Mouse (Mus musculus) ES-Bruce4 (cell line): ENCODE measurements at regions not wholly inside any gene's neighbourhood (a gene's known extent, or its start where the extent isn't known, plus 50 kb on each side); places are given as distances from the start of the nearest gene placed in this dataset.

Experiments
- H3K27ac ChIP-seq: 2 replicates; pipeline ENCODE4 v1.5.1; 2012; ENCODE audit warnings: low read length, inconsistent platforms; ENCODE audit not compliant: insufficient read depth
- H3K27me3 ChIP-seq: 2 replicates; pipeline ENCODE4 v1.6.1; 2012; ENCODE audit warnings: mild to moderate bottlenecking, low read length, inconsistent platforms; ENCODE audit not compliant: control insufficient read depth, poor library complexity, insufficient read depth, severe bottlenecking
- H3K36me3 ChIP-seq: 2 replicates; pipeline ENCODE4 v1.6.1; 2012; ENCODE audit warnings: inconsistent platforms, mild to moderate bottlenecking, low read length, moderate library complexity; ENCODE audit not compliant: control insufficient read depth, poor library complexity, insufficient read depth, severe bottlenecking
- H3K4me1 ChIP-seq: one replicate; pipeline ENCODE4 v1.8.1; 2011; ENCODE audit warnings: low read length; ENCODE audit not compliant: control insufficient read depth, insufficient read depth
- H3K4me3 ChIP-seq: 2 replicates; pipeline ENCODE4 v1.5.1; 2011; ENCODE audit warnings: low read depth, mild to moderate bottlenecking, low read length
- H3K9ac ChIP-seq: 2 replicates; pipeline ENCODE4 v1.6.1; 2012; ENCODE audit warnings: low read depth, mild to moderate bottlenecking, inconsistent platforms; ENCODE audit not compliant: poor library complexity, severe bottlenecking
- H3K9me3 ChIP-seq: replicated peaks from 2 replicates; pipeline ENCODE4 v1.6.1; 2012; ENCODE audit warnings: mild to moderate bottlenecking, low read length, inconsistent platforms; ENCODE audit not compliant: control insufficient read depth, poor library complexity, insufficient read depth, severe bottlenecking
- CTCF ChIP-seq: IDR thresholded peaks from one replicate; pipeline ENCODE4 v1.8.1; 2011; ENCODE audit warnings: low read depth, low read length
- EP300 ChIP-seq: IDR thresholded peaks from 2 replicates; pipeline ENCODE4 v1.6.1; 2011; ENCODE audit warnings: low read depth, low read length; ENCODE audit not compliant: insufficient read depth
- POLR2A ChIP-seq: IDR thresholded peaks from one replicate; pipeline ENCODE4 v1.8.1; 2011; ENCODE audit warnings: low read length; ENCODE audit not compliant: insufficient read depth

GRCm38 (mm10) chr1:78050231-78050630 is 146.7 kb downstream of the Pax3 start:
- Histone ChIP-seq H3K4me1 (no peaks in the 10 kb centered on the region), H3K4me3 (no peak overlapping the region), H3K27me3 (no peaks in the 10 kb centered on the region), H3K9ac (no peak overlapping the region), H3K9me3 (no peaks in the 10 kb centered on the region; the same call in 1 of the 2 replicates), H3K36me3 (no peaks in the 10 kb centered on the region), H3K27ac (no peak overlapping the region)
- TF ChIP-seq POLR2A (no peak), EP300 (no peak), CTCF (no peak)

GRCm38 (mm10) chr1:78032336-78032735 is 164.6 kb downstream of the Pax3 start:
- H3K36me3 ChIP-seq = no peaks in the 10 kb centered on the region
- no peaks in the 10 kb centered on the region for H3K27me3 ChIP-seq
- TF ChIP-seq EP300 = no peak

GRCm38 (mm10) chr1:78021766-78022165 is 175.2 kb downstream of the Pax3 start:
- H3K27me3 ChIP-seq = no peaks in the 10 kb centered on the region

More at GRCm38 (mm10) chr1:78032336-78032735, 164.6 kb downstream of the Pax3 start:
- H3K4me3 ChIP-seq = no peak overlapping the region
- H3K4me1 ChIP-seq = no peaks in the 10 kb centered on the region
- H3K9ac ChIP-seq = no peak overlapping the region
- no peaks in the 10 kb centered on the region for H3K9me3 ChIP-seq
- H3K27ac ChIP-seq = no peak overlapping the region

GRCm38 (mm10) chr1:78021014-78021413 is 175.9 kb downstream of the Pax3 start:
- Histone ChIP-seq H3K9me3 (no peaks in the 10 kb centered on the region), H3K27me3 (no peaks in the 10 kb centered on the region), H3K36me3 (no peaks in the 10 kb centered on the region), H3K4me3 (no peak overlapping the region), H3K9ac (no peak overlapping the region), H3K27ac (no peak overlapping the region), H3K4me1 (no peaks in the 10 kb centered on the region)
- TF ChIP-seq POLR2A (no peak), EP300 (no peak), CTCF (no peak)

More at GRCm38 (mm10) chr1:78021766-78022165, 175.2 kb downstream of the Pax3 start:
- H3K9me3 ChIP-seq = no peaks in the 10 kb centered on the region
- no peak overlapping the region for H3K27ac ChIP-seq
- no peak overlapping the region for H3K9ac ChIP-seq
- no peaks in the 10 kb centered on the region for H3K4me1 ChIP-seq
- H3K4me3 ChIP-seq = no peak overlapping the region
- TF ChIP-seq EP300 = no peak
- TF ChIP-seq POLR2A = no peak
- no peak for TF ChIP-seq CTCF
- H3K36me3 ChIP-seq = no peaks in the 10 kb centered on the region

GRCm38 (mm10) chr1:78017949-78018617 is 178.9 kb downstream of the Pax3 start:
- H3K4me1 ChIP-seq = no peaks in the 10 kb centered on the region
- no peaks in the 10 kb centered on the region for H3K27me3 ChIP-seq
- no peak overlapping the region for H3K9ac ChIP-seq
- no peaks in the 10 kb centered on the region for H3K36me3 ChIP-seq
- H3K27ac ChIP-seq = no peak overlapping the region
- H3K4me3 ChIP-seq = no peak overlapping the region
- TF ChIP-seq CTCF (no peak), POLR2A (no peak), EP300 (no peak)
- no peaks in the 10 kb centered on the region for H3K9me3 ChIP-seq

- no peak overlapping the region for H3K4me3 ChIP-seq
- H3K9me3 ChIP-seq = no peaks in the 10 kb centered on the region
- no peaks in the 10 kb centered on the region for H3K36me3 ChIP-seq
- TF ChIP-seq CTCF (no peak), EP300 (no peak), POLR2A (no peak)
- no peaks in the 10 kb centered on the region for H3K27me3 ChIP-seq
- H3K9ac ChIP-seq = no peak overlapping the region
- H3K4me1 ChIP-seq = no peaks in the 10 kb centered on the region
- no peak overlapping the region for H3K27ac ChIP-seq
Measured at GRCm38 (mm10) chr1:78016541-78017267, 180.2 kb downstream of the Pax3 start.
